Mouse (Mus musculus): ENCODE measurements around the gene Speg. TPM values are rescaled to one million over a fixed set of nuclear protein-coding genes. Genes with fewer than 3 reads are reported as not detected.

Speg gene
- total RNA-seq, 2 experiments from 2014 or later: 182 to 186 TPM

- DNase-seq (ENCODE audit: extremely low spot score in 1 of 2, low spot score in 2 of 2): no peak
- intact Hi-C loops (cut with DNase I): no loop called here
These were observed 14.0 kb upstream of the Speg start for GRCm38 (mm10) chr1:75361123-75361522.

- DNase-seq (ENCODE audit: extremely low spot score in 1 of 2, low spot score in 2 of 2): no peak
- intact Hi-C loops (cut with DNase I): no loop called here
These were observed 13.3 kb upstream of the Speg start for GRCm38 (mm10) chr1:75361750-75362149.

- no peak for DNase-seq (ENCODE audit: extremely low spot score in 1 of 2, low spot score in 2 of 2)
- intact Hi-C loops (cut with DNase I): no loop called here
These were observed 11.2 kb upstream of the Speg start for GRCm38 (mm10) chr1:75363868-75364267.

- intact Hi-C loops (cut with DNase I): no loop called here
- DNase-seq (ENCODE audit: extremely low spot score in 1 of 2, low spot score in 2 of 2): no peak
These were observed 9.5 kb upstream of the Speg start for GRCm38 (mm10) chr1:75365510-75366137.

- intact Hi-C loops (cut with DNase I): no loop called here
- no peak for DNase-seq (ENCODE audit: extremely low spot score in 1 of 2, low spot score in 2 of 2)
These were observed 5.6 kb upstream of the Speg start for GRCm38 (mm10) chr1:75369360-75369983.

GRCm38 (mm10) chr1:75369984-75370660 is 5.0 kb upstream of the Speg start:
- intact Hi-C loops (cut with DNase I): no loop called here
- peak in 1 of 2 experiments; percentile 73 for DNase-seq (ENCODE audit: extremely low spot score in 1 of 2, low spot score in 2 of 2)

GRCm38 (mm10) chr1:75371317-75372095 is 3.6 kb upstream of the Speg start:
- intact Hi-C loops (cut with DNase I): no loop called here
- no peak for DNase-seq (ENCODE audit: extremely low spot score in 1 of 2, low spot score in 2 of 2)

- no peak for DNase-seq (ENCODE audit: extremely low spot score in 1 of 2, low spot score in 2 of 2)
- intact Hi-C loops (cut with DNase I): no loop called here
These were observed 2.6 kb upstream of the Speg start for GRCm38 (mm10) chr1:75372450-75372849.

GRCm38 (mm10) chr1:75373276-75373675 is 1.8 kb upstream of the Speg start:
- DNase-seq (ENCODE audit: extremely low spot score in 1 of 2, low spot score in 2 of 2): no peak
- intact Hi-C loops (cut with DNase I): no loop called here

GRCm38 (mm10) chr1:75379196-75379595 is 4.1 kb downstream of the Speg start:
- intact Hi-C loops (cut with DNase I): no loop called here
- no peak for DNase-seq (ENCODE audit: extremely low spot score in 1 of 2, low spot score in 2 of 2)

- DNase-seq (ENCODE audit: extremely low spot score in 1 of 2, low spot score in 2 of 2): no peak
- intact Hi-C loops (cut with DNase I): no loop called here
These were observed 4.8 kb downstream of the Speg start for GRCm38 (mm10) chr1:75379931-75380330.

GRCm38 (mm10) chr1:75380951-75381350 is 5.9 kb downstream of the Speg start:
- no peak for DNase-seq (ENCODE audit: extremely low spot score in 1 of 2, low spot score in 2 of 2)
- intact Hi-C loops (cut with DNase I): no loop called here

- peak in 1 of 2 experiments; percentile 80 for DNase-seq (ENCODE audit: extremely low spot score in 1 of 2, low spot score in 2 of 2)
- intact Hi-C loops (cut with DNase I): no loop called here
These were observed 6.6 kb downstream of the Speg start for GRCm38 (mm10) chr1:75381482-75382355.

- peak in 1 of 2 experiments; percentile 64 for DNase-seq (ENCODE audit: extremely low spot score in 1 of 2, low spot score in 2 of 2)
- intact Hi-C loops (cut with DNase I): no loop called here
These were observed 7.4 kb downstream of the Speg start for GRCm38 (mm10) chr1:75382356-75383071.

- intact Hi-C loops (cut with DNase I): loop anchor here (5.0 kb wide), 1 partner anchor 42 kb away; no protein-coding TSS in a partner anchor
- peak in 1 of 2 experiments; percentile 51 for DNase-seq (ENCODE audit: extremely low spot score in 1 of 2, low spot score in 2 of 2)
These were observed 9.5 kb downstream of the Speg start for GRCm38 (mm10) chr1:75384470-75385141.

GRCm38 (mm10) chr1:75385142-75385730 is 10.1 kb downstream of the Speg start:
- peak in 1 of 2 experiments; percentile 42 for DNase-seq (ENCODE audit: extremely low spot score in 1 of 2, low spot score in 2 of 2)
- intact Hi-C loops (cut with DNase I): loop anchor here (5.0 kb wide), 1 partner anchor 43 kb away; no protein-coding TSS in a partner anchor

- intact Hi-C loops (cut with DNase I): loop anchor here (5.0 kb wide), 1 partner anchor 44 kb away; no protein-coding TSS in a partner anchor
- no peak for DNase-seq (ENCODE audit: extremely low spot score in 1 of 2, low spot score in 2 of 2)
These were observed 11.1 kb downstream of the Speg start for GRCm38 (mm10) chr1:75386149-75386548.
